Mouse (Mus musculus) lung, postnatal 0 days (tissue): Measurements from ENCODE around the gene Fbxl5. TPM values are rescaled to one million over a fixed set of nuclear protein-coding genes. Genes with fewer than 3 reads are reported as not detected.
A peak's percentile ranks its signal among the peaks of the same experiment; 100 is the strongest.

Experiments used
- ATAC-seq: fragments of 200-750 bp; cut with Nextera tagmentation; 2 replicates; pipeline ENCODE4 v1.8.0; 2017; ENCODE audit warnings: moderate library complexity
- DNase-seq: peaks from one replicate; pipeline ENCODE4 v3.0.0-alpha.2; 2016; ENCODE audit warnings: low spot score
- H3K27ac ChIP-seq: fragments of 300-500 bp; sonication (generic); 2 replicates; pipeline ENCODE4 v1.5.1; 2014; ENCODE audit warnings: antibody characterized with exemption, mild to moderate bottlenecking, low read length, mixed read lengths
- H3K27me3 ChIP-seq: fragments of 300-500 bp; sonication (generic); replicated peaks from 2 replicates; pipeline ENCODE4 v1.6.1; 2014; ENCODE audit warnings: low read length, mixed read lengths; ENCODE audit not compliant: insufficient read depth
- H3K36me3 ChIP-seq: fragments of 300-500 bp; sonication (generic); 2 replicates; pipeline ENCODE4 v1.6.1; 2014; ENCODE audit warnings: low read length, mixed read lengths; ENCODE audit not compliant: insufficient read depth
- H3K4me1 ChIP-seq: fragments of 300-500 bp; sonication (generic); 2 replicates; pipeline ENCODE4 v1.6.1; 2014; ENCODE audit warnings: antibody characterized with exemption, low read depth, low read length, mixed read lengths; ENCODE audit not compliant: insufficient read depth
- H3K4me2 ChIP-seq: fragments of 300-500 bp; sonication (generic); replicated peaks from 2 replicates; pipeline ENCODE4 v1.6.1; 2014; ENCODE audit warnings: low read depth, mild to moderate bottlenecking, low read length, moderate library complexity, mixed read lengths
- H3K4me3 ChIP-seq: fragments of 300-500 bp; sonication (generic); 2 replicates; pipeline ENCODE4 v1.5.1; 2014; ENCODE audit warnings: low read depth, low read length
- H3K9ac ChIP-seq: fragments of 300-500 bp; sonication (generic); replicated peaks from 2 replicates; pipeline ENCODE4 v1.6.1; 2014; ENCODE audit warnings: low read depth, mild to moderate bottlenecking
- H3K9me3 ChIP-seq: fragments of 300-500 bp; sonication (generic); 2 replicates; pipeline ENCODE4 v1.6.1; 2016; ENCODE audit warnings: low read length, mixed read lengths
- CTCF ChIP-seq: IDR thresholded peaks from 2 replicates; pipeline ENCODE4 v1.5.1; 2016; ENCODE audit warnings: antibody characterized with exemption, mild to moderate bottlenecking
- EP300 ChIP-seq: IDR thresholded peaks from 2 replicates; pipeline ENCODE4 v1.6.1; 2016; ENCODE audit warnings: antibody characterized with exemption, mild to moderate bottlenecking, control low read depth
- WGBS: fragments of 180-500 bp; shearing (Covaris S2); extraction: QIAGEN DNeasy Blood & Tissue Kit; methylation state at CpG from one replicate; pipeline ENCODE4 v1.1.7; 2014; 5-methylcytosine and 5-hydroxymethylcytosine counted together
- polyA plus RNA-seq: library from polyadenylated mRNA; unstranded; fragments of >200 nt; fragmentation: Nextera tagmentation; extraction: Ambion mirVana; gene quantifications from 2 replicates; pipeline ENCODE4 v1.2.1, GENCODE M21; 2015

Fbxl5 gene
- polyA plus RNA-seq, 1 experiment from 2014 or later, result 73.0 TPM

DNA sequence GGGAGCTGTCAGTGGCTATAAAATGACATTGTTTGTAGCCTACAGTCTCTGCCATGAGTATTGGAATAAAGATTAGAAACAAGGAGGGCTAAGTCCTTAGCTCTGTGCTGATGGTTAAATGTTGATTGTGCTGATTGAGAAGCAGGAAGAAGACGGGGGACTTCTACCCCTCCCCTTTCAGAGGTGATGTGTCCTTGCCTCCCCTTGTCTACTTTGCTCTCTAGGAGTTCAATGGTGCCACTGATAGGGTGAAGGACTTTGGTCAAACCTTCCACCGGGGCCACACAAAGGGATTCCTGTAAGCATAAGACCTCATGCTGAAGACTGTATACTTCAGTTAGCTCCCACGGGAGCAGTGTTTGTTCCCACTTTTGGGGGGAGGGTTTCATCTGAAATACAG lies 1.4 kb upstream of the Fbxl5 start:
- DNase-seq (no peak), ATAC-seq (no peak)
- Histone ChIP-seq H3K9ac (no peak overlapping the region), H3K27me3 (no peaks in the 10 kb centered on the region), H3K9me3 (no peaks in the 10 kb centered on the region), H3K36me3 (no peaks in the 10 kb centered on the region), H3K4me1 (0 out of 2 replicates have a peak, but pooled peaks cover 3% of the 10 kb centered on the region), H3K4me2 (no peak overlapping the region), H3K4me3 (no peak overlapping the region), H3K27ac (no peak overlapping the region)
- 56% methylated on average over 3 of the region's 3 CpGs for WGBS
- TF ChIP-seq EP300 (no peak), CTCF (no peak)

DNA sequence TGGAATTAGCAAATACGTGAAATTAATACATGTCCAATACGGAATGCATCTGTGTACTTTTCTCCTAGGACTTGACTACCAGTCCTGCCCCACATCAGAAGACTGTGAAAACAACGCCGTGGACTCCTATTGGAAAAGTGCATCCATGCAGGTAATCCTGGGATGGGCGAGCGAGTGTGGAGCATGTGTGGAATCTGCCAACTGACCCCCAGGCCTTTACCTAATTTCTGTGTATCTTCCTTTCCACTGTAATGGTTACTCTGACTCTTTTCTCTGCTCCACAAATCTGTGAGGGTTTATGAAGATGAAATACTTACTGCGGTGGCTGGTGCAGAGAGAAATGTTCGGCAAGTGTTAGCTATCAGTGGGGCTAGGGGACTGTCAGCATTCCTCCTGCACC lies 761 bp upstream of the Fbxl5 start:
- no peak overlapping the region for H3K4me3 ChIP-seq
- 0 out of 2 replicates have a peak, but pooled peaks cover 3% of the 10 kb centered on the region for H3K4me1 ChIP-seq
- H3K9me3 ChIP-seq, result no peaks in the 10 kb centered on the region
- no peaks in the 10 kb centered on the region for H3K27me3 ChIP-seq
- H3K36me3 ChIP-seq, result no peaks in the 10 kb centered on the region
- DNase-seq (no peak), ATAC-seq (no peak)
- H3K4me2 ChIP-seq, result no peak overlapping the region
- TF ChIP-seq EP300 (no peak), CTCF (no peak)
- no peak overlapping the region for H3K27ac ChIP-seq
- no peak overlapping the region for H3K9ac ChIP-seq
- WGBS, result 93% methylated on average over 8 of the region's 8 CpGs

DNA sequence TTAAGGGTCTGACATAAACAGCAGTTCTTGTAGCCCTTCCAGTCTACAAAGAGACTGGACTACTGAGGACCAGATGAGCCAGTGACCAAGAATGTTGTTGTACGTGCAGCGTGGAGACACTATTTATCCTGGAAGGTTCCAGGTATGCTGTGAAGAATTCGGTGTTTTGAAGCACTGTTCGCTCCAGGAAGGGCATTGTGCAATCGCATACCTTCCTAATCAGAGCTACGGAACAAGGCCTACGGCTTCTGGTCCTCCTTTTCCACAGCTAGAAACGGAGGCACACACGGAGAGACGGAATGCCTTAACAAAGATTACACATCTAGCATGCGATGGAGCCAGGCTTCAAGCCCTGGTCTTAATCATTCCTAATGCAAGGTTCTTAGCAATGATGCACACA lies 653 bp downstream of the Fbxl5 start:
- H3K4me3 ChIP-seq, result no peak overlapping the region
- TF ChIP-seq EP300 (peak; percentile 88), CTCF (no peak)
- H3K27me3 ChIP-seq, result no peaks in the 10 kb centered on the region
- 0 out of 2 replicates have a peak, but pooled peaks cover 3% of the 10 kb centered on the region for H3K4me1 ChIP-seq
- H3K27ac ChIP-seq, result peak overlapping the region; percentile 22
- 49% methylated on average over 11 of the region's 11 CpGs for WGBS
- ATAC-seq, result peak; percentile 92
- no peak overlapping the region for H3K4me2 ChIP-seq
- H3K36me3 ChIP-seq, result no peaks in the 10 kb centered on the region
- H3K9ac ChIP-seq, result no peak overlapping the region
- no peaks in the 10 kb centered on the region for H3K9me3 ChIP-seq
- peak; percentile 87 for DNase-seq

GRCm38 (mm10) chr5:43818695-43819094 lies 2.7 kb downstream of the Fbxl5 start, which contains the start of gene Bst1:
Gene Bst1, plus strand, starts transcription at chr5:43818885.
- DNase-seq (no peak), ATAC-seq (no peak)
- WGBS, result 46% methylated on average over 12 of the region's 12 CpGs
- Histone ChIP-seq H3K27ac (no peak within 1 kb of the TSS), H3K4me3 (no peak within 1 kb of the TSS), H3K9me3 (no peaks in the 10 kb centered on the region), H3K4me2 (no peak within 1 kb of the TSS), H3K27me3 (no peaks in the 10 kb centered on the region), H3K4me1 (0 out of 2 replicates have a peak, but pooled peaks cover 3% of the 10 kb centered on the region), H3K36me3 (no peaks in the 10 kb centered on the region), H3K9ac (no peak within 1 kb of the TSS)
- TF ChIP-seq EP300, result no peak
- no peak for TF ChIP-seq CTCF

DNA sequence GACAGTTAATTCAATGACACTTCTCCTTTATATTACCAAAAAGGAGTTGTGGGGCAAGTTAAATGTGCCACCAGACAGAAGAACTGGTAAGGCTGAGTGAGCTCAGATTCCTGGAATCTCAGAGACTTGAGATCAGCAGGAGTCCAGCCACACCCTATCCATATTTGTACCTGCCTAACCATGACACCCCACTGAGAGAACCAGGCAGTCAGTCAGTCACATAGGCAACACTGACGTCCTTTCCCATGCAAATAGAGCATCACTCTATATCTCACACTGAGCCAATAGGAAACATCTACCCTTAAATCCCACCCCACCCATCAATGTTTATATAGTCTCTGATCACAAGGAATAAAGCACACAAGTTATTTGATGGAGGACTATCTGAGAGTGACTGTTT lies 5.7 kb downstream of the Fbxl5 start:
- Histone ChIP-seq H3K4me1 (peaks cover 3% of the 10 kb centered on the region; the same call in 1 of the 2 replicates), H3K27me3 (no peaks in the 10 kb centered on the region), H3K4me3 (no peak overlapping the region), H3K27ac (no peak overlapping the region), H3K9ac (no peak overlapping the region), H3K4me2 (no peak overlapping the region), H3K36me3 (no peaks in the 10 kb centered on the region), H3K9me3 (no peaks in the 10 kb centered on the region)
- 30% methylated on average over 1 of the region's 1 CpGs for WGBS
- peak; percentile 53 for ATAC-seq
- DNase-seq, result no peak
- TF ChIP-seq EP300 (0 out of 2 replicates have a peak, but pooled peaks have one; percentile 25), CTCF (no peak)

DNA sequence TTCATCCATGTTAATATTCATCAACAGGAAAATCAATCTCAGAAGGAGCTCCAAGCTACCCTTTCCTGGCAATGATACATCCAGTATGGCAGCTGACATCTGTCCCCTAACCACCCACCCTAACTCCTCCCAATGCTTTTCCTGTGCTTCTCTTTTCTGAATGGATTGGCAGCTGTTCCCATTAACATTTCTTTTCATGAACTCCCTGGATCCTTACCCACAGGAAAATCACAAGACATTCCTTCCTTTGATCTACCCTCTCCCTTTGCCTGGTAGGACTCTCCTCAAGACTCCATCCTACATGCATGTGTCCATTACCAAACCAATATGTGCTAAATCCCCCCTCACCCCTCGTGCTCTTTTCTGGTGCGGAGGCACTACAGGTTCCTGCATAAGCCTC lies 6.9 kb downstream of the Fbxl5 start:
- no peak overlapping the region for H3K4me2 ChIP-seq
- H3K9me3 ChIP-seq, result no peaks in the 10 kb centered on the region
- peaks cover 4% of the 10 kb centered on the region; the same call in 1 of the 2 replicates for H3K4me1 ChIP-seq
- no peak for DNase-seq
- H3K4me3 ChIP-seq, result no peak overlapping the region
- TF ChIP-seq EP300 (no peak), CTCF (no peak)
- no peaks in the 10 kb centered on the region for H3K36me3 ChIP-seq
- H3K9ac ChIP-seq, result no peak overlapping the region
- no peak overlapping the region for H3K27ac ChIP-seq
- WGBS, result 87% methylated on average over 2 of the region's 2 CpGs
- no peaks in the 10 kb centered on the region for H3K27me3 ChIP-seq
- ATAC-seq, result no peak
